Mouse (Mus musculus) frontal cortex, adult 2 months (tissue): ENCODE results near the gene Lpcat3. TPM values are rescaled to one million over a fixed set of nuclear protein-coding genes. Genes with fewer than 3 reads are reported as not detected.
"Not testable (repeated sequence)": the region's sequence is repeated elsewhere in the genome, so short reads cannot be mapped to it uniquely, and the experiment has no call there.

Source experiments
- DNase-seq, 2 experiments: peaks; one replicate each; pipeline ENCODE4 v3.0.0; 2022; ENCODE audit warnings: low spot score in 1 of 2; ENCODE audit errors: extremely low spot score in 1 of 2
- polyA plus RNA-seq: library from polyadenylated mRNA; depleted of rRNA; stranded (reverse); fragments of >200 nt; gene quantifications from 2 replicates; pipeline ENCODE4 v1.2.3, GENCODE M21; 2012

Lpcat3 gene
- polyA plus RNA-seq, 1 experiment = 45.9 TPM

GRCm38 (mm10) chr6:124676171-124676570 lies 13.3 kb downstream of the Lpcat3 start:
- DNase-seq = no peak

- no peak for DNase-seq
Observed at GRCm38 (mm10) chr6:124678769-124679168, 15.9 kb downstream of the Lpcat3 start.

DNA sequence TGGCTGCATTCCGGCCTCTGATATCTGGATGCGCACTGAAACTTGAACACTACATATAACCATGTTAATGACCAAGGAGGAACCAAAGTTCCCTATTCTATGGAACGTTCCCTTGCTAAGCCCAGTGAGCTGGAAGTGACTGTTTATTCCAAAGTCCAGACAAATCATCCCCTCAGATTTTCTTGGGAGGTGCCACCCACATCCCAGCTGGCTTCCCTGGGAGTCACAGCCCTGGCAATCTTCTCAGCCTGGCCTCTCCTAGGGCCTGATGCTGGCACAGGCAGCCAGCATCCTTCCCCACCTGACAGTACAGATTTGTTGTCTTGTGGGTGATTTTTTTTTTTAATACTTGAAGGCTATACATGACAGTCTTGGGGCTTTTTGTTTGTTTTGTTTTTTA lies 16.7 kb downstream of the Lpcat3 start:
- peak in 1 of 2 experiments; percentile 42 for DNase-seq

- DNase-seq = not testable (repeated sequence)
Observed at GRCm38 (mm10) chr6:124682291-124682690, 19.5 kb downstream of the Lpcat3 start.

DNA sequence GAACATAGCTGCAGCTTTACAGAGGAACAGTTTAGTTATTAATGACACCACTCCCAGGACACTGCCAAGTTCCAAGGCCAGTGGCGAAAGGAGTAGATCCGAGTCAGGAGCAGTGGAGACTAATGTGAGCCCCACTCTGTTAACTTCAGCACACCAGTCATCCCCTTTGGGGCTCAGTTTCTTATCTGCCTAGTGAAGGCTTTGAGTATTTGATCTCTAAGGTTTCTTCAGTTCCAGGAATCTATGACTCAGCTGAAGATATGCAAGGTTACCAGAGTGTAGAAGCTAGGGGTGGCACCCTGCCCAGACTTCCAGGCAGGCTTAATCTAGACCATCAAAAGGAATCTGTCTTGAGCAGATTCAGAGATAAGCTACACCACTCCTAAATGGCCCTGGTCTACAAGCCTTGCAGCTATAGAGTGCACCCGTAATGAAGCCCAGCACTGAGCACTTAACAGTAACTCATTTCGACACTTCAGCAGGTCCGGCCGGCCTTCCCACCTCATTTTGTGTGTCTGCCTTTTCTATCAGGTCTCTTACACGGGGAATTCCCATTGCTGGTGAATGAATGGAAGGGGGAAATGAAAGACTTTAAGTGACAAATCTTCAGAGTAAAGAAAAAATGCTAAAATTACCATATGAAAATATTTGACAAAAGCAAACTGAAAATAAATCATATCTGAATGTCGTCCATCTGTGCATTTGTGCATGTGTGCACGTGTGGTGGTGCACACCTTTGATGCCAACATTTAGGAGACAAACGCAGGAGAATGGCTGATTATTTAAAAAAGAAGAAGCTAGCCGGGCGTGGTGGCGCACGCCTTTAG lies 21.0 kb downstream of the Lpcat3 start:
- peak in 1 of 2 experiments; percentile 57 for DNase-seq

GRCm38 (mm10) chr6:124685606-124686386 lies 23.0 kb downstream of the Lpcat3 start:
- no peak for DNase-seq

DNA sequence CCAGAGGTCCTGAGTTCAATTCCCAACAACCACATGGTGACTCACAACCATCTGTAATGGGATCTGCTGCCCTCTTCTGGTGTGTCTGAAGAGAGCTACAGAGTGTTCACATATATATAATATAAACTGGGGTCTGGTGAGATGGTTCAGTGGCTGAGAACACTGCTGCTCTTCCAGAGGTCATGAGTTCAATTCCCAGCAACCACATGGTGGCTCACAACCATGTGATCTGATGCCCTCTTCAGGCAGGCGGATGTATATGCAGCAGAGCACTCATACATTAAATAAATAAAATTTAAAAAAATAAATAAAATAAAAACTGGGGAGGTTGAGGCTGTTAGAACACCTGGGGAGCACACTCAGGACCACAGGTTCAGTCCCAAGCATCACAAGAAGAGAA lies 23.8 kb downstream of the Lpcat3 start:
- not testable (repeated sequence) for DNase-seq

- DNase-seq = no peak
Observed at GRCm38 (mm10) chr6:124688151-124688758, 25.4 kb downstream of the Lpcat3 start.

DNA sequence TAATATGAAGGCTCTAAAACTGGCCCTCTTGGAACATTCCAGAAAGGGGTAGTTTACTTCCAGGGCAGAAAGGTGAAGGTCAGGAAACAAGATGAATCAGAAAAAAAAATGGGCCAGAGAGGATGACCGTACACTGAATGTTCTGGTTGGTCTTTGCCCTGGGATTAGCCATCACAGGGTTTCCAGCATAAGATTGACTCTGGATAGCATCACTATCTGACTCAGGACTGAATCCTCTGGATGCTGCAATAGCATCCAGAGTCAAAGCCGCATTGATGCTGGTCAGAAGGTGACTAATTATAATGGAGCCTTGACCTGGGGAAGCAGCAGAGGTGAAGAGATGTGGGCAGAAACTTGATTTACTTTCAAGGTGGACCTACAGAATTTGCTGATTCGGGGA lies 26.2 kb downstream of the Lpcat3 start:
- no peak for DNase-seq

DNA sequence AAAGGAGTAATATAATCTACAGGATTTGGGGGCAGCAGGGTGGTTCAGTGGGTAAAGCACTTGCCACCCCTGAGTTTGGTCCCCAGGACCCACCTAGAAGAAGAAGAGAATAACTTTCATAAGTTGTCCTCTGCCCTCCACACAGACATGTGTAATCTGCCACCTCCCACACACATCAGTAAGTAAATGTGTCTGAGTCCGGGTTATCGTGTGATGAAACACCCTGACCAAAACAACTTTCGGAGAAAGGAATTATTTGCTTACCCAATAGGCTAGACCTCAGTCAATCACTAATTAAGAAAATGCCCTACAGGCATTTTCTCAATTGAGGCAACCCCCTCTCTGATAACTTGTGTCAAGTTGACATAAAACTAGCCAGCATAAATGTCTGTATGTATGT lies 27.7 kb downstream of the Lpcat3 start:
- DNase-seq = no peak

DNA sequence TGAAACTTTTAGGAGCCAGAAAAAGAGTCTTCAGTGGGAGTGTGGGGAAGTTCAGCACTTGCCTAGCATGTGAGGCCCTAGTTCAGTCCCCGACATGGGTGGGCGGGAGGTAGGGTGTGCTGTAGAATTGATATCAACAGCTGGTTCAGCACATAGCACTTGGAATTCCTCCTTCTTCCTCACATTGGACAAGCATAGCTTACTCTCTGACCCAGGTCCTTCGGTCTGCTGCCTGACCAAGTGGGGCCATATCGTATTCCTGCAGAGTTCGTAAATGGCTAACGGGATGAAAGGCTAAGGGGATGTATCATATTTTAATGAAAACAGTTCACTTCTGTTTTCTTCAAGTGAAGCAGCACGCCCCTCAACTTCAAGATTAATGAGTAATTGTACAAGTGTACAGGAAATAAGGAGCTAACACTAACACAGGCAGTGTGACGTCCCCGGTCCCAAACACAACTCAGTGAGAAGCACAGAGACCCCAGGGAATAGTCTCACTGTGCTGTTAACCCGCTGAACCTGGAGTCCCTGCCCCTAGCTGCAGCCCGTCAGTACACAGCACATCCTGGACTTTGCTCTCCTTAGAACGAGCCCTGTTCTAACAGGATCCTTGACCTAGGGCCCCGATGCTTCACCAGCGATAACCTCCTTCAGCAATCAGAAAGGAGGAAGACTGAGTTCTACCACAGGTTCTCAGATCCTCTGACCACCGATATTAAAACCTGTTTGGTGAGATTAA lies 30.6 kb downstream of the Lpcat3 start:
- DNase-seq = no peak

GRCm38 (mm10) chr6:124694166-124694955 lies 31.5 kb downstream of the Lpcat3 start:
- DNase-seq = peak; percentile 47 to 54

DNA sequence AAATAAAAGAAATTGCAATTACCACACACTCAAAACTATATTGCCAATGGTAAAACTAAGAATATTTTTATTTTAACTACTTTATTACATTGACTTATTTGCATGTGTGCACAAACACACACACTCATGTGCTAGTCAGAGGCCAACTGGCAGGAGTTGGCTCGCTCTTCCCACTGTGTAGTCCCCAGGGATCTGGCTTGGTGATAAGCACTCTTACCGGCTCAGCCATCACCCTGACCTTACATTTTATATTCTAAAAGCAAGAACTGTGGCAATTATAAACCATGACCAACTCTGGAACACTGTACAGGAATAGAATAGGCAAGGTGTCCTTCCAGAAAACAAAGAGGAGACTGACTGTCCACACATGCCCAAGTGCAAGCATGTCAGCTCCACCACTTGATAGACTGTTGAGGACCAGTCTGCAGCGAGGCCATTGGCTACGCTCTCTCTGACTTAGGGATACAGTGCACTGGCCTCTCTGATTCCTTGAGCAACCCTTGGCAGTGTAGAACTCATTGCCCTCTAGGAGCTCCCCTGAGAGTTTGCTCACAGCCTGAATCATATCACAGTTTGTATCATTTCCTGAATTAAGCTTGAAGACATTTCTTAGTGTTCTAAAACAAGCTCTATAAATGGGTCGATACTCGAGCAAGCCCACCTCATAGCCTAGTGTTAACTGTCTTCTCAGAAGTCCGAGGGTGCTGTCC lies 33.8 kb downstream of the Lpcat3 start:
- DNase-seq = no peak

GRCm38 (mm10) chr6:124698751-124699150 lies 35.9 kb downstream of the Lpcat3 start:
- no peak for DNase-seq

- no peak for DNase-seq
Observed at GRCm38 (mm10) chr6:124699366-124699765, 36.5 kb downstream of the Lpcat3 start.

- peak; percentile 58 to 72 for DNase-seq
Observed at GRCm38 (mm10) chr6:124699962-124700610, 37.3 kb downstream of the Lpcat3 start.

GRCm38 (mm10) chr6:124701338-124701737 lies 38.5 kb downstream of the Lpcat3 start:
- no peak for DNase-seq

DNA sequence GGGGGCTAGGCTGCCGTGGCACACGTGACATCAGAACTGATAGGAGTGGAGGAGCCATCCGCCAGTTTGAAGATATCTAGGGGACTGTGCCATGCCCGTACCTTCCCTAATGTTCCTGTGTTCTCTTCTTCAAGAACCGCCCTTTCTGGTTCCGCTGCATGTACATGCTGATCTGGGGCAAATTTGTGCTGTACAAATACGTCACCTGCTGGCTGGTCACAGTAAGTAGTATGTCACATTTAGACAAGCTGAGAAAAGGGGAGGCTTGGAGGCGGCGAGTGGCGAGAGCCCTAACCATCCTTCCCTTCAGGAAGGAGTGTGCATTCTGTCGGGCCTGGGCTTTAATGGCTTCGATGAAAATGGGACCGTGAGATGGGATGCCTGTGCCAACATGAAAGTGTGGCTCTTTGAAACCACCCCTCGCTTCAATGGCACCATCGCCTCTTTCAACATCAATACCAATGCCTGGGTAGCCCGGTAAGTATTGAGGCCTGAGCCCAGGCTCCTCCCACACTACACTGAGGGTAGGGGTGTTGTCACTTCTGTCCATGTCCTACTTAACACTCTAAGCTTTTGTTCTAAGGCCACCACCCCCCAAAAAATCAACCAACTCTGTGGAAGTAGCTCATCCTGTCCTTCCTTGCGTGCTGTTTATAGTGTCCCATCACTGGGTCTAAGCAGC lies 39.4 kb downstream of the Lpcat3 start:
- DNase-seq = no peak
